Mouse (Mus musculus) spleen, adult 2 months (tissue): ENCODE measurements around the gene Prex1. TPM values are rescaled to one million over a fixed set of nuclear protein-coding genes. Genes with fewer than 3 reads are reported as not detected.

Experiments
- DNase-seq, 2 experiments: peaks; one replicate each; pipeline versions ENCODE4 v3.0.0 to v3.0.0-alpha.2; 2012 to 2021; ENCODE audit warnings: low spot score in 2 of 2, low read depth in 1 of 2
- H3K27ac ChIP-seq: fragments of 200-500 bp; 2 replicates; pipeline ENCODE4 v1.5.1; 2012; ENCODE audit warnings: low read length, inconsistent platforms; ENCODE audit not compliant: insufficient read depth
- H3K27me3 ChIP-seq: fragments of 200-500 bp; 2 replicates; pipeline ENCODE4 v1.6.1; 2012; ENCODE audit warnings: mild to moderate bottlenecking, moderate library complexity, low read length, inconsistent platforms; ENCODE audit not compliant: control insufficient read depth, insufficient read depth
- H3K36me3 ChIP-seq: fragments of 200-500 bp; 2 replicates; pipeline ENCODE4 v1.6.1; 2012; ENCODE audit warnings: mild to moderate bottlenecking, low read length, inconsistent platforms; ENCODE audit not compliant: control insufficient read depth, insufficient read depth
- H3K4me1 ChIP-seq: fragments of 200-500 bp; 2 replicates; pipeline ENCODE4 v1.6.1; 2011; ENCODE audit warnings: inconsistent platforms; ENCODE audit not compliant: control insufficient read depth, insufficient read depth, insufficient read length
- H3K4me3 ChIP-seq: fragments of 200-500 bp; 2 replicates; pipeline ENCODE4 v1.5.1; 2011; ENCODE audit warnings: mild to moderate bottlenecking, inconsistent platforms; ENCODE audit not compliant: insufficient read depth, insufficient read length; ENCODE audit errors: extremely low read depth
- CTCF ChIP-seq: fragments of 200-500 bp; IDR thresholded peaks from 2 replicates; pipeline ENCODE4 v1.5.1; 2011; ENCODE audit warnings: mild to moderate bottlenecking, inconsistent platforms; ENCODE audit not compliant: insufficient read depth, insufficient read length, insufficient replicate concordance; ENCODE audit errors: extremely low read depth
- POLR2A ChIP-seq: fragments of 200-500 bp; IDR thresholded peaks from 2 replicates; pipeline ENCODE4 v1.6.1; 2011; ENCODE audit warnings: low read depth, low read length, inconsistent platforms
- WGBS: fragments of 180-500 bp; shearing (Covaris S2); methylation state at CpG from one replicate; pipeline ENCODE4 v1.1.7; 2018; 5-methylcytosine and 5-hydroxymethylcytosine counted together
- polyA plus RNA-seq: library from polyadenylated mRNA; depleted of rRNA; stranded (reverse); fragments of >200 nt; gene quantifications from 2 replicates; pipeline ENCODE4 v1.2.3, GENCODE M21; 2012; rRNA removed

Gene Prex1
- polyA plus RNA-seq, 1 experiment = 123 TPM

GRCm38 (mm10) chr2:166516818-166517353, 196.7 kb downstream of the Prex1 start:
- no peak overlapping the region for H3K27ac ChIP-seq
- 57% methylated on average over 6 of the region's 6 CpGs for WGBS

More at GRCm38 (mm10) chr2:166516818-166517353, 196.7 kb downstream of the Prex1 start:
- H3K27me3 ChIP-seq = 0 out of 2 replicates have a peak, but pooled peaks cover 2% of the 10 kb centered on the region
- H3K4me1 ChIP-seq = peaks cover 5% of the 10 kb centered on the region; the same call in 1 of the 2 replicates
- no peaks in the 10 kb centered on the region for H3K36me3 ChIP-seq
- no peak for DNase-seq
- TF ChIP-seq CTCF = no peak
- no peak for TF ChIP-seq POLR2A
- no peak overlapping the region for H3K4me3 ChIP-seq

Other genes starting within 250 kb of the Prex1 start
- gene Trp53rkb, start 78.7 kb upstream of the Prex1 start, polyA plus RNA-seq = 4.1 and 4.7 TPM in 2 replicates
- gene Arfgef2, start 91.8 kb upstream of the Prex1 start, polyA plus RNA-seq = 11.6 and 13.2 TPM in 2 replicates
- gene Cse1l, start 192.2 kb upstream of the Prex1 start, polyA plus RNA-seq = 9.2 and 12.1 TPM in 2 replicates